Mouse (Mus musculus): ENCODE measurements at regions not wholly inside any gene's neighbourhood (a gene's known extent, or its start where the extent isn't known, plus 50 kb on each side); places are given as distances from the start of the nearest gene placed in this dataset.

GRCm38 (mm10) chr6:73401059-73401458 lies 68.4 kb downstream of the 4931417E11Rik start:
- DNase-seq (ENCODE audit: low read depth): no peak

GRCm38 (mm10) chr6:73389301-73389700 lies 80.2 kb downstream of the 4931417E11Rik start:
- DNase-seq (ENCODE audit: low read depth): no peak

GRCm38 (mm10) chr6:73386261-73386660 lies 83.2 kb downstream of the 4931417E11Rik start:
- no peak for DNase-seq (ENCODE audit: low read depth)

GRCm38 (mm10) chr6:73379825-73380224 lies 89.6 kb downstream of the 4931417E11Rik start:
- DNase-seq (ENCODE audit: low read depth): no peak

- no peak for DNase-seq (ENCODE audit: low read depth)
Observed at GRCm38 (mm10) chr6:73377884-73378283, 91.6 kb downstream of the 4931417E11Rik start.

GRCm38 (mm10) chr6:73376291-73376690 lies 93.2 kb downstream of the 4931417E11Rik start:
- no peak for DNase-seq (ENCODE audit: low read depth)

GRCm38 (mm10) chr6:73372901-73373300 lies 96.6 kb downstream of the 4931417E11Rik start:
- DNase-seq (ENCODE audit: low read depth): no peak

GRCm38 (mm10) chr6:73371866-73372265 lies 97.6 kb downstream of the 4931417E11Rik start:
- DNase-seq (ENCODE audit: low read depth): no peak

GRCm38 (mm10) chr6:73370901-73371300 lies 98.6 kb downstream of the 4931417E11Rik start:
- DNase-seq (ENCODE audit: low read depth): no peak

- DNase-seq (ENCODE audit: low read depth): no peak
Observed at GRCm38 (mm10) chr6:73368836-73369141, 100.7 kb downstream of the 4931417E11Rik start.

GRCm38 (mm10) chr6:73368047-73368835 lies 101.2 kb downstream of the 4931417E11Rik start:
- DNase-seq (ENCODE audit: low read depth): peak; percentile 54

- peak; percentile 79 for DNase-seq (ENCODE audit: low read depth)
Observed at GRCm38 (mm10) chr6:73367616-73368015, 101.9 kb downstream of the 4931417E11Rik start.

GRCm38 (mm10) chr6:73366626-73367025 lies 102.8 kb downstream of the 4931417E11Rik start:
- no peak for DNase-seq (ENCODE audit: low read depth)

- no peak for DNase-seq (ENCODE audit: low read depth)
Observed at GRCm38 (mm10) chr6:73365306-73365705, 104.2 kb downstream of the 4931417E11Rik start.

GRCm38 (mm10) chr6:73334995-73335394 lies 86.8 kb downstream of the Suclg1 start:
- peak; percentile 2 for DNase-seq (ENCODE audit: low read depth)

GRCm38 (mm10) chr6:73329666-73330065 lies 81.5 kb downstream of the Suclg1 start:
- DNase-seq (ENCODE audit: low read depth): no peak
